Mouse (Mus musculus) telencephalon, adult 2 months (tissue): ENCODE measurements around the gene H13.

ENCODE experiments used
- DNase-seq: peaks from one replicate; pipeline ENCODE4 v3.0.0-alpha.2; 2011; ENCODE audit warnings: low read depth, low spot score

Gene H13

GRCm38 (mm10) chr2:152734501-152734900 lies 65.2 kb downstream of the H13 start:
- DNase-seq, result no peak

GRCm38 (mm10) chr2:152734984-152735383 lies 65.7 kb downstream of the H13 start:
- DNase-seq, result peak; percentile 90

- peak; percentile 26 for DNase-seq
These were observed 66.9 kb downstream of the H13 start, which contains the start of gene Id1 for GRCm38 (mm10) chr2:152736090-152736601. TSS of gene Id1 (plus strand) at chr2:152736251.

- DNase-seq, result no peak
These were observed 67.5 kb downstream of the H13 start for GRCm38 (mm10) chr2:152736748-152737147.

GRCm38 (mm10) chr2:152737306-152738221 lies 68.3 kb downstream of the H13 start:
- no peak for DNase-seq

- DNase-seq, result no peak
These were observed 69.1 kb downstream of the H13 start for GRCm38 (mm10) chr2:152738341-152738740.

- DNase-seq, result no peak
These were observed 70.0 kb downstream of the H13 start for GRCm38 (mm10) chr2:152739031-152739841.

- DNase-seq, result no peak
These were observed 70.6 kb downstream of the H13 start for GRCm38 (mm10) chr2:152739842-152740260.

- no peak for DNase-seq
These were observed 71.2 kb downstream of the H13 start for GRCm38 (mm10) chr2:152740490-152740889.

- no peak for DNase-seq
These were observed 72.1 kb downstream of the H13 start for GRCm38 (mm10) chr2:152741153-152742041.

GRCm38 (mm10) chr2:152742435-152742834 lies 73.2 kb downstream of the H13 start:
- DNase-seq, result no peak

GRCm38 (mm10) chr2:152753944-152754711 lies 84.9 kb downstream of the H13 start, which contains the start of gene Cox4i2:
TSS of gene Cox4i2 (plus strand) at chr2:152754173.
- DNase-seq, result no peak

- DNase-seq, result no peak
These were observed 87.5 kb downstream of the H13 start for GRCm38 (mm10) chr2:152756474-152757393.

- no peak for DNase-seq
These were observed 88.2 kb downstream of the H13 start for GRCm38 (mm10) chr2:152757478-152757877.
